Mouse (Mus musculus): ENCODE data around the gene Pgls. TPM values are rescaled to one million over a fixed set of nuclear protein-coding genes. Genes with fewer than 3 reads are reported as not detected.

The Pgls gene
- polyA plus RNA-seq (2014; fragmentation: Illumina TruSeq; extraction: RNeasy Lipid Tissue Mini Kit (QIAGEN cat#74804); ENCODE audit: insufficient read depth, low read depth, low replicate concordance): 79.5 TPM

DNA sequence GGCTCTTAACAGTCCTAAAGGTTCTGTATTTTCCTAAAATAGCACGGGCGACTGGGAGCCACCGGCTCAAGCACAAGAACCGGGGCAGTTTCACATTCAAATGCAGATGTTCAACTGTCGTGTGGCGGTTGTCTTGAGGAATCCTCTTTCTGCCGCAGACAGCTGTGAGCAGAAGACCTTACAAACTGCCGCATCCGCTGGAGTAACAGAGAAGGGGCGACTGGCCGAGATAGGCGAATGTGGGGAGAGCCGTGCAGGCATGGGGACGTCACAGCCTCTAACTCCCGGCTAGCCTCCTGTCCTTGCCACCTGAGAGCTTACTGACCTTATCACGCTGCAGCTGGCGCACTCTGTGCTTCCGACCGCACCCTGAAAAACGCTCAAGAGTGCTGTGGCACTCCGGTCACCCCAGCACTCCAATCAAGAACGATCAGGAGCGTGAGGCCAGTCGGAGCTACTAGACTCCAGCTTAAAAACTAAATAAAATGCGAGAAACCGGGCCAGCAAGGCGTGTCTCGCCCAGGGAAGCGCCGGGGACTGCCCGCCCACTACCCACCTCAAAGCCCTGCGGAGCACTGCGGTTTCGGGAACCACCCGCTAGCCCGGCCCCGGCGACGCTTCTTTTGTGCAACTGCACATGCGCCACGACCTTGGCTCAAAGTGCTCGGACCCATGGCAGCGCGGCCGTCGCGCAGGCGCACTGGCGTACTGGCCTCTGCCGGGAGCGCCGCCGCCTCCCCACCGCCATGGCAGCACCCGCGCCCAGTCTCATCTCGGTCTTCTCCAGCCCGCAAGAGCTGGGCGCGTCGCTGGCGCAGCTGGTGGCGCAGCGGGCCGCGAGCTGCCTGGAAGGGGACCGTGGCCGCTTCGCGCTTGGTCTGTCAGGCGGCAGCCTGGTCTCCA is at the start of gene Pgls:
Gene Pgls, plus strand, starts transcription at position 706 of the 903 bp plus-strand sequence.

DNA sequence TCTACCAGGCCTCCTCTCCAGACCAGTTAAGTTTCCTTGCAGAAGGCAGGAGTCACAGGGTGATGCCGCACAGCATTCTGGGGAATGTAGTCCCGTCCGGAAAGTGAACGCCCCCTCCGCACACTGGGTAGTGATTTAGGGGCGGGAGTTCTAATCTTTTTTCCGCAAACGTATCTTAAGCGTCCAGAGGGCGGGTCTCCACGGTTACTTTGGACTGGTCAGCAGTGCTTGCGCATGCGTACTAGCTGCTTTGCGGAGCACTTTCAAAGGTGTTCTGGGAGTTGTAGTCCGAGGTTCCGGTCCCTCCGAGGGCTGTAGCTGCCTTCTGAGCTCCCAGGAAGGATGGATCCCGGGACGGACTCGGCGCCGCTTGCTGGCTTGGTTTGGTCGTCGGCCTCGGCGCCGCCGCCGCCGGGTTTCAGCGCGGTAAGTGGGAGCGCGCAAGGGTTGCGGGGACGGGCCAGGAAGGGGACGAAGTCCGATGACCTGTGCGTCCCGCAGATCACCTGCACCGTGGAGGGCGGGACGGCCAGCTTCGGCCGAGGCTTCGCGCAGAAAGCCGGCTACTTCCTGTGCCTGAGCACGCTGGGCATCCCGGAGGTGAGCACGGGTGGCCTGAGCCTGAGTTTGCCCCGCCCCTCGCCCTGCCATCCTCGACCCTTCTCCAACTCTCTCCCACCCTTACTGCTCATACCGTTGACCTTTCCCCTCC is 49.2 kb upstream of the Pgls start, which contains the start of gene Mvb12a:
Gene Mvb12a, plus strand, starts transcription at position 291 of the 712 bp plus-strand sequence.

DNA sequence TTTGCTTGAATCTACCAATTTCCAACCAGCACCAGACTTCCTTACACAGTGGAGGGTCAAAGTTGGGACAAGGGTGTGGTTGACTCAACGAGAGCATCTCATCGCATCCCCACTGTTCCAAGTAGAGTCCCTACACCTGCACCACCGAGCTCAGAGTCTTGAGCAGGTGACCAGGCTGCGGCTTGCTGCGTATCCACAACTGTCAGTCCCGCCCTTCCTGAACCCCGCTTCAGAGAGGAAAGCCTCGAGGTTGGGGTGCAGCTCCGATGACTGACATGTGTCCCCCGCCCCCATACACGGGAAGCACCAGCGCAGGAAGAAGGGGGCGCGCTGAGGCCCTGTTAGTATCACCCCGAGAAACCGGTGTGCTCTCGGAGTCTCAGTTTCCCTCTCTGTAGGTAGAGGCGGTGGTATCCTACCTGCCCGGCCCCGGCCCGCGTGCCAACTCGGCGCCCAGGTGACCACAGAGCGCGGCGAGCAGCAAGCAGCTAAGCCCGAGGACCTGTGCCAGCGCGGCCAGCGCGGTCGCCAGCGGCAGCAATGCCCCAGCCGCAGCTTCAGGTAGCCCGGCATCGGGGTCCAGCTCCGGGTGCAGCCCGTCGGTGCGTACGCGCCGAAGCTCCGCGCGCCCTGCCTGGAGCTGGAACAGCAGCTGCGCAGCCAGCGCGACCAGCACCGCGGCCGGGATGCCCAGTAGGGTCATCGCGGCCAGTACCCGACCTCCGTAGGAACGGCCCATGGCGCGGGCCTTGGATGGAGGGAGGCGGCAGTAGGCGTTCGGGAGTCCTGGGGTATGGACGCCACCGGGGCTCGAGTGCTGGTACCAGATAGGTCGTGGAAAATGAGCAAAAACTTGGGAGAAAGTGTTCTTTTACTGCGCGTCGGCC is 33.7 kb upstream of the Pgls start, which contains the start of gene Tmem221:
Gene Tmem221, minus strand, starts transcription at position 801 of the 887 bp plus-strand sequence.

DNA sequence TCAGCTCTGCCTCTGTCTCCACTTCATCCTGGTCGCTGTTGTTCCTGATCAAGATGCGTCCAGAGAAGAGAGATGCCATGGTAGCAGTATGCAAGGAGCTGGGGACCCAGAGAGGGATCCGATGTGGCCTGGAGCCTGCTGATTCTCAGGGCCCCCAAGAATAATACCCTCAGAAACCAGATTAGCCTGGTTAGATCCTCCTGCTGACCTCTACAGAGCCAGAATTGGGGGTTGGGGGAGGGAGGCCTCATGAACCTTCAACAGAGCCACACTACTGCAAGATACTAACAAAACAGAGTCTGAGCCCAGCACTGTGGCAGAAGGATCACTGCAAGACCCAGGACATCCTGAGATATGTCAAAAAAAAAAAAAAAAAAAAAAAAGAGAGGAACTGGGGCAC is 25.5 kb upstream of the Pgls start, which contains the start of gene Nxnl1:
Gene Nxnl1, minus strand, starts transcription at position 101 of the 400 bp plus-strand sequence.

DNA sequence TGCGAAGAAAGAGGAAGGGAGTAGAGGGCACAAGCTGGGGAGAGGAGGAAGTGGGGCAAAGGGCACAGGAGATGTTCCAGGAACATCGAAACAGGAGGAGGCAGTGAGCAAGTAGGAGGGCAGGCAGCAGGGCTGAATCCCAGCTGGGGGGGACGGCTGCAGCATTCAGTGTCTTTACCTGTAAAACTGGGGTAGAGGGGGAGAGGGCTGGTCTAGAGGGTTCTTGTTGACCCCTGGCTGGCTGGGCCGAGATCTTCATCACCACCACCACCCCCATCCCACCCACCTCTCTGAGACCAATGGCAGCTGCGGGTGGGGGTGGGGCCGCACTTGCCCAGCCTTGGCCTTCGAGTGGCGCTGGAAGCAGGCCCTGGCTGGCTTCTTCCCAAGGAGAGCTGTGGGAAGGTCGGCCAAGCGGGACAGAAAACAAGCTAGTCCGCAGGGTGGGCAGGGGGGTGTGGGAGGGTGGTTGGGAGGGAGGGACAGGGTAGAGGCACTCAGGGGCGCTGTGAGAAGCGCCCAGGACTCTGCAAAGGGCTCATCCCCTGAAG is 23.5 kb upstream of the Pgls start, which contains the start of gene Slc27a1:
Gene Slc27a1, plus strand, starts transcription at position 496 of the 551 bp plus-strand sequence.

DNA sequence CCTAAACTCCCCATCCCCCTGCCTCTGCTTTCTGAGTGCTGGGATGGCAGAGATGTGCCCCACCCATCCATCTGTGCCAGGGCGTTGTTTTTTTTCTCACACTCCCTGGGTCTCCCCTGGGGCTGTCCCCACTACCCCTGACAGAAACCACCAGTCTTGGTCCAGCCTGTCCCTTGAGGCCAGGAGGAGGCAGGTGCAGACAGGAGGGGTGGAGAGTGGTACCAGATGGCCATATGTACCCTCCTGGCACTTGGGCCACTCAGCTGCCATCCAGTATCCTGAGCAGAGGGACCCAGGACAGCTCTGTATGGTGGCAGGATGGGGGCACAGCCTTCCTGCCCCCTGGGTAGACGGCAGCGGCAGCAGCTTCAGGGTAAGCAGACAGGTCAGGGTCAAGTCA is 5.5 kb downstream of the Pgls start, which contains the start of gene Fam129c:
Gene Fam129c, plus strand, starts transcription at position 198 of the 400 bp plus-strand sequence.

DNA sequence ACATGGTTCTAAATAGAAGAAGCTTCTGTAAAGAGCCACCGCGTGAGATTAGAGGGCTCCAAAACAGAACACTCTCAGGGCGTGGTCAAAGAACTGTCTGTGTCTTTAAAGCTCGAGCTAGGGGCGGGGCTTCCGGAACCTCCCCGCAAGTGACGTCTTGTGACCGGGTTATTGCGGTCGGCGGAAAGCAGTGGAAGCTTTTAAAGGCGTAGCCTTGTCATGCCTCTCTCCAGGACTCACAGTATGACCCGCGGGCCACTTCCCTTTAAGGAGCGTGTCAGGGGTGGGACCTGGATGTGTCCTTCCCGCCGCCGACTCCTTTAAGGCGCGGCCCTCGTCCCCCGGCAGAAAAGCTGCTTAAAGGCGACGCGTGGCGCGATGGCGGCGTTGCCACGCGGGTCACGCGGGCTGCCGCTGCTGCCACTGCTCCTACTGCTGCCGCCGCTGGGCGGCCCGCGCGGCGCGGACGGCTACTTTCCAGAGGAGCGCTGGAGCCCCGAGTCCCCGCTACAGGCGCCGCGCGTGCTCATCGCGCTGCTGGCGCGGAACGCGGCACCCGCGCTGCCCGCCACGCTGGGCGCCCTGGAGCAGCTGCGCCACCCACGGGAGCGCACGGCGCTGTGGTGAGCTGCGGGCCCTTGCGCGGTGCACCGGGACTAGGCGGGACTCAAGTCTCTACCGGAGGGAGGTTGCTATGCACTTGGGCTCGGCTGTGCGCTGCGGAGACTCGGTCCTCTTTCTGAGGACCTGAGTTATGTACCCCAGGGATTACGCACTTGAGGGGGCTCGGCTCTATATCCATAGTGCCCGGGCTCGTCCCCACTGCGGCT is 19.1 kb downstream of the Pgls start, which contains the start of gene Colgalt1:
Gene Colgalt1, plus strand, starts transcription at position 177 of the 830 bp plus-strand sequence.

Other genes starting within 250 kb of the Pgls start
- gene Use1, start 225.3 kb upstream of the Pgls start, polyA plus RNA-seq (2014; fragmentation: Illumina TruSeq; extraction: RNeasy Lipid Tissue Mini Kit (QIAGEN cat#74804); ENCODE audit: insufficient read depth, low read depth, low replicate concordance): 199 TPM
- gene Ocel1, start 220.9 kb upstream of the Pgls start, polyA plus RNA-seq (2014; fragmentation: Illumina TruSeq; extraction: RNeasy Lipid Tissue Mini Kit (QIAGEN cat#74804); ENCODE audit: insufficient read depth, low read depth, low replicate concordance): 8.3 TPM
- 33.0 TPM for gene Nr2f6, start 210.2 kb upstream of the Pgls start, polyA plus RNA-seq (2014; fragmentation: Illumina TruSeq; extraction: RNeasy Lipid Tissue Mini Kit (QIAGEN cat#74804); ENCODE audit: insufficient read depth, low read depth, low replicate concordance)
- 49.5 TPM for gene Ushbp1, start 196.4 kb upstream of the Pgls start, polyA plus RNA-seq (2014; fragmentation: Illumina TruSeq; extraction: RNeasy Lipid Tissue Mini Kit (QIAGEN cat#74804); ENCODE audit: insufficient read depth, low read depth, low replicate concordance)
- gene Babam1, start 195.3 kb upstream of the Pgls start, polyA plus RNA-seq (2014; fragmentation: Illumina TruSeq; extraction: RNeasy Lipid Tissue Mini Kit (QIAGEN cat#74804); ENCODE audit: insufficient read depth, low read depth, low replicate concordance): 65.2 TPM
- not detected for gene Ankle1, start 186.2 kb upstream of the Pgls start, polyA plus RNA-seq (2014; fragmentation: Illumina TruSeq; extraction: RNeasy Lipid Tissue Mini Kit (QIAGEN cat#74804); ENCODE audit: insufficient read depth, low read depth, low replicate concordance)
- 16.1 TPM for gene Abhd8, start 128.5 kb upstream of the Pgls start, polyA plus RNA-seq (2014; fragmentation: Illumina TruSeq; extraction: RNeasy Lipid Tissue Mini Kit (QIAGEN cat#74804); ENCODE audit: insufficient read depth, low read depth, low replicate concordance)
- 65.5 TPM for gene Mrpl34, start 127.2 kb upstream of the Pgls start, polyA plus RNA-seq (2014; fragmentation: Illumina TruSeq; extraction: RNeasy Lipid Tissue Mini Kit (QIAGEN cat#74804); ENCODE audit: insufficient read depth, low read depth, low replicate concordance)
- gene Dda1, start 123.0 kb upstream of the Pgls start, polyA plus RNA-seq (2014; fragmentation: Illumina TruSeq; extraction: RNeasy Lipid Tissue Mini Kit (QIAGEN cat#74804); ENCODE audit: insufficient read depth, low read depth, low replicate concordance): 33.9 TPM
- 4.6 TPM for gene Ano8, start 106.2 kb upstream of the Pgls start, polyA plus RNA-seq (2014; fragmentation: Illumina TruSeq; extraction: RNeasy Lipid Tissue Mini Kit (QIAGEN cat#74804); ENCODE audit: insufficient read depth, low read depth, low replicate concordance)
- 10.1 TPM for gene Gtpbp3, start 104.1 kb upstream of the Pgls start, polyA plus RNA-seq (2014; fragmentation: Illumina TruSeq; extraction: RNeasy Lipid Tissue Mini Kit (QIAGEN cat#74804); ENCODE audit: insufficient read depth, low read depth, low replicate concordance)
- gene Plvap, start 80.4 kb upstream of the Pgls start, polyA plus RNA-seq (2014; fragmentation: Illumina TruSeq; extraction: RNeasy Lipid Tissue Mini Kit (QIAGEN cat#74804); ENCODE audit: insufficient read depth, low read depth, low replicate concordance): 350 TPM
- not detected for gene Ccdc194, start 66.5 kb upstream of the Pgls start, polyA plus RNA-seq (2014; fragmentation: Illumina TruSeq; extraction: RNeasy Lipid Tissue Mini Kit (QIAGEN cat#74804); ENCODE audit: insufficient read depth, low read depth, low replicate concordance)
- 272 TPM for gene Bst2, start 54.7 kb upstream of the Pgls start, polyA plus RNA-seq (2014; fragmentation: Illumina TruSeq; extraction: RNeasy Lipid Tissue Mini Kit (QIAGEN cat#74804); ENCODE audit: insufficient read depth, low read depth, low replicate concordance)
- 65.4 TPM for gene Mvb12a, start 49.3 kb upstream of the Pgls start, polyA plus RNA-seq (2014; fragmentation: Illumina TruSeq; extraction: RNeasy Lipid Tissue Mini Kit (QIAGEN cat#74804); ENCODE audit: insufficient read depth, low read depth, low replicate concordance)
- 12.2 TPM for gene Tmem221, start 33.3 kb upstream of the Pgls start, polyA plus RNA-seq (2014; fragmentation: Illumina TruSeq; extraction: RNeasy Lipid Tissue Mini Kit (QIAGEN cat#74804); ENCODE audit: insufficient read depth, low read depth, low replicate concordance)
- not detected for gene Nxnl1, start 25.6 kb upstream of the Pgls start, polyA plus RNA-seq (2014; fragmentation: Illumina TruSeq; extraction: RNeasy Lipid Tissue Mini Kit (QIAGEN cat#74804); ENCODE audit: insufficient read depth, low read depth, low replicate concordance)
- gene Slc27a1, start 23.3 kb upstream of the Pgls start, polyA plus RNA-seq (2014; fragmentation: Illumina TruSeq; extraction: RNeasy Lipid Tissue Mini Kit (QIAGEN cat#74804); ENCODE audit: insufficient read depth, low read depth, low replicate concordance): 21.0 TPM
- 3.3 TPM for gene Fam129c, start 5.5 kb downstream of the Pgls start, polyA plus RNA-seq (2014; fragmentation: Illumina TruSeq; extraction: RNeasy Lipid Tissue Mini Kit (QIAGEN cat#74804); ENCODE audit: insufficient read depth, low read depth, low replicate concordance)
- 51.7 TPM for gene Colgalt1, start 18.8 kb downstream of the Pgls start, polyA plus RNA-seq (2014; fragmentation: Illumina TruSeq; extraction: RNeasy Lipid Tissue Mini Kit (QIAGEN cat#74804); ENCODE audit: insufficient read depth, low read depth, low replicate concordance)
- 0.04 TPM for gene Unc13a, start 79.6 kb downstream of the Pgls start, polyA plus RNA-seq (2014; fragmentation: Illumina TruSeq; extraction: RNeasy Lipid Tissue Mini Kit (QIAGEN cat#74804); ENCODE audit: insufficient read depth, low read depth, low replicate concordance)
- 8.6 TPM for gene Jak3, start 84.1 kb downstream of the Pgls start, polyA plus RNA-seq (2014; fragmentation: Illumina TruSeq; extraction: RNeasy Lipid Tissue Mini Kit (QIAGEN cat#74804); ENCODE audit: insufficient read depth, low read depth, low replicate concordance)
- 5.2 TPM for gene Insl3, start 97.0 kb downstream of the Pgls start, polyA plus RNA-seq (2014; fragmentation: Illumina TruSeq; extraction: RNeasy Lipid Tissue Mini Kit (QIAGEN cat#74804); ENCODE audit: insufficient read depth, low read depth, low replicate concordance)
- gene B3gnt3, start 109.6 kb downstream of the Pgls start, polyA plus RNA-seq (2014; fragmentation: Illumina TruSeq; extraction: RNeasy Lipid Tissue Mini Kit (QIAGEN cat#74804); ENCODE audit: insufficient read depth, low read depth, low replicate concordance): 7.3 TPM
- gene Fcho1, start 133.5 kb downstream of the Pgls start, polyA plus RNA-seq (2014; fragmentation: Illumina TruSeq; extraction: RNeasy Lipid Tissue Mini Kit (QIAGEN cat#74804); ENCODE audit: insufficient read depth, low read depth, low replicate concordance): 3.7 TPM

All from lung, adult 10 weeks (tissue).